Mouse (Mus musculus) left cerebral cortex, postnatal 4 days (tissue): ENCODE data around the gene Tmem219. TPM values are rescaled to one million over a fixed set of nuclear protein-coding genes. Genes with fewer than 3 reads are reported as not detected.

Source experiments
- DNase-seq: peaks from one replicate; pipeline ENCODE4 v3.0.0-alpha.2; 2022
- intact Hi-C: fragments of 180-260 bp; cut with DNase I; formaldehyde crosslinking; loops from one replicate; pipeline ENCODE4 v1.15.1; 2025
- total RNA-seq, 2 experiments: library from RNA; stranded (reverse); gene quantifications; 2 replicates each; pipeline ENCODE4 v1.2.3; 2021

Tmem219 gene
- total RNA-seq, result 10 to 100 TPM; 19.4 to 20.8 TPM

GRCm38 (mm10) chr7:126922624-126923060 is at the start of gene Tmem219:
Gene Tmem219, minus strand, starts transcription at chr7:126922917.
- intact Hi-C loops, result no loop called here
- DNase-seq, result peak; percentile 36

- DNase-seq, result no peak
- intact Hi-C loops, result no loop called here
These were observed 44.6 kb upstream of the Tmem219 start for GRCm38 (mm10) chr7:126967361-126967760.

DNA sequence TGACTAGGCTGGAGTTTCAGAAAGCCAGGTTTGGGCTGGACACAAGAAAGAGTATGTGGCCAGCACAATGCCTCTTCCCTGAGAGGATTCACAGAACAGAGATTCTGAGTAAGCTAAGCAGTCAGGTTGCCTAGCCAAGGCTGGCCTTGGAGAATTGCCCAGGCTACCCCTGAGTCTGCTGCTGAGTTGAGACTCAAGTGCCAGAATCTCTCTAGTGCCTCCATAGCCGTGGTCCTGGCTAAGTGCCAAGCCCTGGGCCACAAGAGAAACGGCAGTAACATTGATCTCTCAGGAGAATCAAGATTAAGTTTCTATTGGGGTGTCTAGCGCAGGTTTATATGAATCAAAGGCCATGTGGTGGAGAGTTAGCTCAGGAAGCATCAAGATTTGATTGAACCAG is 42.9 kb upstream of the Tmem219 start:
- intact Hi-C loops, result no loop called here
- peak; percentile 39 for DNase-seq

GRCm38 (mm10) chr7:126963548-126964286 is 41.0 kb upstream of the Tmem219 start:
- intact Hi-C loops, result no loop called here
- peak; percentile 34 for DNase-seq

- intact Hi-C loops, result no loop called here
- DNase-seq, result no peak
These were observed 39.2 kb upstream of the Tmem219 start for GRCm38 (mm10) chr7:126961965-126962364.

GRCm38 (mm10) chr7:126961095-126961494 is 38.4 kb upstream of the Tmem219 start:
- no peak for DNase-seq
- intact Hi-C loops, result no loop called here

DNA sequence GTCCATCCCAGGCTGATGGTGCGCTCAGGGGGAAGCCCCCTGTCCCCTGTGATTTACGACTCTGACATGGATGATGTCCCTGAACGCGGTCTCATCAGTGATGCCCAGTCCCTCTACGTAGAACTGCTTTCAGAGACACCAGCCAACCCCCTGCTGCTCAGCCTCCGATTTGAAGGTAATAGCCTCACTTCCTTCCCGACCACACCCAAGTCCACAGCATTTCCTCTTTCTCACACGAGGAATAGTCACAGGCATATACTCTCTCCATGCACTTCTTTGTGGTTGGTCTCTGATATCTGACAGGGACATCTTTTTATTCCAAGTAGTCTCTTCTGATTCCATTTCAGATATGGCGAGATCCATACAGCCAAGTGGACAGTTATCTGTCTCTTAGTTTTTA is 37.1 kb upstream of the Tmem219 start:
- intact Hi-C loops, result no loop called here
- DNase-seq, result no peak

DNA sequence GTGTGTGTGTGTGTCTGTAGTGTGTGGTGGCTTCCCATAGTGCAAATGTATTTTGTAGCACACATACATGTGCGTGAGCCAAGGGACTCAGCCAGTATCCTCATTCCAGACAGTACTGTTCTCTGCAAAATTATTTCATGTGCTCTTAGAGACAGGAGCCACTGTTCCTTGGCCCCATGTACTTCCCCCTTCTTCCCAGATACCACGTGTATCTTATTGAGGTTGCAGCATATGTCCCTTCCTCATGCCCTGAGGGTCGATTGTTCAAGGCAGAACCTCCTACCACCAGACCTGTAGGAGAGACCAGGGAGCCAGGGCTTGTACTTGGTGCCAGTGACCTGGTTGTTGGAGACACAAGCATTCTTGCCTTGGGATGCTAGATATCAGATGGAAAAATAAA is 32.4 kb upstream of the Tmem219 start:
- intact Hi-C loops, result no loop called here

GRCm38 (mm10) chr7:126952646-126953045 is 29.9 kb upstream of the Tmem219 start:
- intact Hi-C loops, result no loop called here

More for the DNA sequence above, 32.4 kb upstream of the Tmem219 start:
- DNase-seq, result no peak

DNA sequence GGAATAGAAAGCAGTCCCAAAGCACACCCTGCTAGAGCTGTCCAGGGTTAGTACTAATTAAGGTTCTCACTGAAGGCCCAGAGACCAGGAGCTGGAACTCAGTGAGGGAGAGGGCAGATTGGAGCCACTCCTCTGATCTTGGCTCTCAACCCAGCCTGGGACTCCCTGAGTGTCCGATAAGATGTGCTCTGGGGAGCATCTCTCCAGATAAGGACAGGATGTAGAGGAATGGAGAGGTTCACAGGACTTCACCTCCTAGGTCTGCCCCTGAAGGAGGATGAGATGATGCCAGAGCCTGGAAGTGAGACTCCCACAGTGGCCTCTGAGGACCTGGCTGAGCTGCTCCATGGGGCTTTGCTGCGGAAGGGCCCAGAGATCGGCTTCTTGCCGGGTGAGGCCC is 29.0 kb upstream of the Tmem219 start:
- intact Hi-C loops, result no loop called here
- no peak for DNase-seq

More at GRCm38 (mm10) chr7:126952646-126953045, 29.9 kb upstream of the Tmem219 start:
- peak; percentile 38 for DNase-seq

DNA sequence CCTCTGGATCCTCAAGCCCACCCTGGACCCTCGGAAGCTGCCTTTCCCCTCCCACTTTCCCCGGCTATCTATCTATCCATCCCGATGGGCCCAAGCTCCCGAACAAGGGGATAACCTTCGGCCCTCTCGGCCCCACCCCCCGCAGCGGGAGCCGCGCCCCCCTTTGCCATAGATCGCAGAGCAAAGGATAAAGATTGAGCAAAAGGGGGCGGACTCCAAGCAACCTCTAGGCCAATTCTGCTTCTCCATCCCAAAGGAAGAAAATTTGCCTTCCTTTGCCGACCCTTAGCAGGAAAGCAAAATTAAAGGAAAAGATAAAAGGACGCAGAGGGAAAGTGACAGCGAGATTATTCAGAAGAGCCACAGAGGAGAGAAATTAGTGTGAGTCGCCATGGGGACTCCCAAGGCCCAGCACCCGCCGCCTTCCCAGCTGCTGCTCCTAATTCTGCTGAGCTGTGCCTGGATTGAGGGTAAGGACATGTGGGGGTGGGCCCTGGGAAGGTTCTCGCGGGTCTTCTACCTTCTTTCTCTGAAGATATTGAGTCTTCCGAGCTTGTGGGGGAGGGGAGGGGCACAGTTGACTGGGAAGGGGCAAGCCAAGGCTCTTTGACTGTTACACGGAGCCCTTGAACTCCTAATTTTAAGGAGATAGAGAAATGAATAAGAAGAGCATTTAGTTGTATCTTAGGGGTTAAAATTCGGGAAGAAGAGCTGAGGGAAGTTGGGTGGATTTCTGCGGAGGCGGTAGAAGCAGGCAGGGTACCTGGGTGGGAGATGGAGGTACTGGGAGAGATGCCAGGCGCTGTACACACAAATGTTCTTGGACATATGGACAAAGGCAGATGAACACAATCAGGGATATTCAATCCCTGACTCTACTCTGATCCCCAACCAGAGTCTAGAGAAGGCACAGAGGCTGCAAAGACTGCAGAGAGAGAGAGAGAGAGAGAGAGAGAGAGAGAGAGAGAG is 28.2 kb upstream of the Tmem219 start:
- DNase-seq, result peak; percentile 56
- intact Hi-C loops, result no loop called here

DNA sequence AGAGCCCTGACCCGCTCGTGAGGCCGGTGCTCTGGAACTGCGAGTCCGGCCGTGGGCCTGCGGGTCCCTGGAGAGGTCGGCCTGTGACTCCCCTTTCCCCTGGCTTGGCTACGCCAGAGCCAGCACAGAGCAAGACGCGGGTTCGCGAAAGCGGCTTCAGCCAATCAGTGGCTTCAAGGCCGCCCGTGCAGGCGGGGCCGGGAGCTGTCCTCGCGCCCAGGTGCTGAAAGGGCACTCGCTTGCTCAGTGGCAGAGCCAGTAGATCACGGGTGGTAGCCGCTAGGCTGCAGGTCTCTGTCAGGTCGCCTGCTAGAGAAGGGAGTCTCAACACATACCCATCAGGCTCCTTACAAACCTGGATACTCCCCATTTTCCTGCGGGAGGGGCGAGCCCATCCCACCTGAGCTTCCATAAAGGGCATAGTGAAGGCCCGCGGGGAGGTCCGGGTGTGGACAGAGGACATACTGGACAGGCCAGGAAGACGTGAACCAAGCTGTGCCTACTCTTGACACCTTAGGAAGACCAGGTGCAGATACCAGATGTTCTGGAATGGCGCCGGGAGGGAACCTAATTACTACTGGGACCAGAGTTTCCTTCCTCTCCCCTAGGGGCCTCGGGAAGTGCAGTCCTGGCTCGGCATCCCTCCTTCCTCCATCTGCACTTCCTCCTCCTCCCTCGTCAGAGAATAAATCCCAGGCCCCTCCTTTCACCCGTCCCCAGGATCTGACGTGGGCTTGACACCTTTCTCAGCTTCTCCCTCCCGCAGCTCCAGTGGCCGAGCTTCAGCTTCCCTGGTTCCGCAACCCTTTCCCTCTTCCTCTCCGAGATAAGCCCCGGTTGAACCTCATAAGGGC is 27.3 kb upstream of the Tmem219 start, which contains the start of gene Sez6l2:
TSS of gene Sez6l2 (plus strand) at position 771 of the 854 bp plus-strand sequence.
- intact Hi-C loops, result loop anchor here (10.0 kb wide), 1 partner anchor 155 kb away; no protein-coding TSS in a partner anchor
- peak; percentile 86 for DNase-seq

- intact Hi-C loops, result loop anchor here (10.0 kb wide), 1 partner anchor 155 kb away; no protein-coding TSS in a partner anchor
- peak; percentile 71 for DNase-seq
These were observed 26.7 kb upstream of the Tmem219 start, which contains the start of gene Asphd1 for GRCm38 (mm10) chr7:126949403-126949792. Gene Asphd1, minus strand, starts transcription at chr7:126949582.

DNA sequence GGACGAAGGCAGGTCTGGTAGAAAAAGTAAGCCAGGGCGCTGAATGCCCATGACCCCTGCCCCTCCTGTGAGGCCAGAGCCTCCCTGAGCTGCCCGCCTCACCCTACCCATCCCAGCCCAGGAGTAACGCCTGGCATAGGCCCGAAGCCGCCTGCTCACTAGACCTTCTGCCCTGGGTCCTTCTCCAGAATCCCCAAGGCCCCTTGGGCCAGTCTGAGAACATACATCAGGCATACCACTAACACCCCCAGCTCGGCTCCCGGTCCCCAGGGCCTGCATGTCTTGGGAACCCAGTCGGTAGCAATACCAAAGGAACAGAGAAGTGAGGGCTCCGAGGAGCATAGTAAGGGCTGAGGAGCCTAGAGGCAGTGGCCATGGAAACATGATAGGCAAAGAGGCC is 25.9 kb upstream of the Tmem219 start:
- DNase-seq, result no peak
- intact Hi-C loops, result loop anchor here (10.0 kb wide), 1 partner anchor 156 kb away; no protein-coding TSS in a partner anchor

GRCm38 (mm10) chr7:126946530-126946929 is 23.8 kb upstream of the Tmem219 start:
- peak; percentile 71 for DNase-seq
- intact Hi-C loops, result loop anchor here (10.0 kb wide), 1 partner anchor 158 kb away; no protein-coding TSS in a partner anchor

- intact Hi-C loops, result loop anchor here (10.0 kb wide), 1 partner anchor 163 kb away; no protein-coding TSS in a partner anchor
These were observed 19.1 kb upstream of the Tmem219 start for GRCm38 (mm10) chr7:126941801-126942200.

GRCm38 (mm10) chr7:126941171-126941570 is 18.5 kb upstream of the Tmem219 start:
- no peak for DNase-seq

More at GRCm38 (mm10) chr7:126941801-126942200, 19.1 kb upstream of the Tmem219 start:
- DNase-seq, result no peak

DNA sequence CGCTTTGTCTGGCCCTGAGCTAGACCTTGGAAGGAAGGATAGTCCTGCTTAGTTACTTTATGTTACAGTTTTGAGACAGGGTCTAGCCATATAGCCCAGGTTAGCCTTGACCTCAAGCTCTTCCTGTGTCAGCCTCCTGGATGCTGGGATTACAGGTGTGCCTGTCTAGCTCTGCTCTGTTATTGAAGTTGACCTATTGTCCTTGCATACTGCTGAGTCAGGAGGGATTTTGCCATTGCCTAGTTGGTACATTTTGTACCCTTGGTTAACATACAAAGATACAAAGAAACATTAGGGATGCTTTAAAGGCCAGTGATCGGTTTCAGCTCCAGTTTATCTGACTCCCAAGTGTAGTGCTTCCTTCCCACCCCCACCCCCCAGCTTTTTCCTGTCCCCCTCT is 9.9 kb upstream of the Tmem219 start:
- intact Hi-C loops, result no loop called here
- no peak for DNase-seq

More at GRCm38 (mm10) chr7:126941171-126941570, 18.5 kb upstream of the Tmem219 start:
- intact Hi-C loops, result loop anchor here (10.0 kb wide), 1 partner anchor 164 kb away; no protein-coding TSS in a partner anchor

DNA sequence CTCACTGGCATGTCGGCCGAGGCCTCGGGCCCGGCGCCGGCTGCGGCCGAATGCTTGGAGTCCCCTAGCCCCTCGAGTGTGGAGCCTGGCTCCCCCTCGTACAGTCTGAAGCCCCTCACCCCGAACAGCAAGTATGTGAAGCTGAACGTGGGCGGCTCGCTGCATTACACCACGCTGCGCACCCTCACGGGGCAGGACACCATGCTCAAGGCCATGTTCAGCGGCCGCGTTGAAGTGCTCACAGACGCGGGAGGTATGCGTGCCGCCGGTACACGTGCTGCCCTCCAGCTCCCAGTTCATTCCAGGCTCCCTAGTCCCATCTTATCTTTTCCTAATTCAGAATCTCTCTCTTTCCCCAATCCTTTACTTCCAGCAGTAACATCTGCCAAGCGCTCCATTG is 6.3 kb upstream of the Tmem219 start:
- no peak for DNase-seq
- intact Hi-C loops, result no loop called here
